Mouse (Mus musculus): Measurements from ENCODE around the gene Vwa8.

- TF ChIP-seq CTCF (conservative IDR thresholded peaks at IDR 0.05; ENCODE audit: low read length) (no peak), NANOG (IDR thresholded peaks at IDR 0.05; ENCODE audit: borderline replicate concordance, low read length) (no peak)
These were observed 30.4 kb upstream of the Vwa8 start for GRCm38 (mm10) chr14:78818406-78818805.
